ENCODE assay signal across 13 mouse cellular contexts in genomic region chr7:111580547-111580946, GRCm38 (mm10).
"Had no signal": no experiment of that assay in that cellular context is flagged by ENCODE, and none has a peak within 500 bp of the region (broad histone marks: within the 10 kb centered on the region; RNA-seq: fewer than 3 reads in every experiment).

No protein-coding gene starts in this region.

- ATAC-seq: lung, postnatal 0 days had no signal

- H3K27ac ChIP-seq: kidney, embryonic 15.5 days; limb, embryonic 13.5 days; liver, embryonic 14.5 days; neural tube, embryonic 13.5 days; stomach, postnatal 0 days had no signal

- H3K4me2 ChIP-seq: kidney, embryonic 15.5 days; limb, embryonic 13.5 days; neural tube, embryonic 13.5 days had no signal

- H3K36me3 ChIP-seq: kidney, embryonic 15.5 days; limb, embryonic 13.5 days; neural tube, embryonic 13.5 days had no signal

- H3K27me3 ChIP-seq: kidney, embryonic 15.5 days; limb, embryonic 13.5 days; neural tube, embryonic 13.5 days had no signal

- H3K4me1 ChIP-seq: kidney, embryonic 15.5 days; limb, embryonic 13.5 days had no signal

- DNase-seq: kidney, adult 2 months; kidney, postnatal 14 days; layer of hippocampus, adult 9-11 months; left cerebral cortex, postnatal 4 days; lung, adult 2 months; lung, postnatal 36 days; thymus, postnatal 4 days had no signal

- H3K4me3 ChIP-seq: kidney, embryonic 15.5 days; limb, embryonic 13.5 days; neural tube, embryonic 13.5 days had no signal

- H3K9ac ChIP-seq: kidney, embryonic 15.5 days; limb, embryonic 13.5 days; liver, embryonic 14.5 days; neural tube, embryonic 13.5 days had no signal

- H3K9me3 ChIP-seq: kidney, embryonic 15.5 days; limb, embryonic 13.5 days; neural tube, embryonic 13.5 days had no signal
